Mouse (Mus musculus) common myeloid progenitor, adult 5-6 weeks (primary cell): ENCODE results near the gene Frmd6. TPM values are rescaled to one million over a fixed set of nuclear protein-coding genes. Genes with fewer than 3 reads are reported as not detected.

ENCODE experiments used
- ATAC-seq: replicated peaks from 2 replicates; pipeline ENCODE4 v1.8.0; 2016; ENCODE audit warnings: low read depth, mild to moderate bottlenecking, moderate TSS enrichment, inconsistent platforms; ENCODE audit not compliant: poor library complexity, severe bottlenecking
- total RNA-seq: library from RNA; stranded (forward); fragments of 200-1000, 187-1606 nt; gene quantifications from 2 replicates; pipeline ENCODE4 v1.2.3, GENCODE M21; 2017

The Frmd6 gene
- 6.2 and 12.8 TPM in 2 replicates for total RNA-seq

DNA sequence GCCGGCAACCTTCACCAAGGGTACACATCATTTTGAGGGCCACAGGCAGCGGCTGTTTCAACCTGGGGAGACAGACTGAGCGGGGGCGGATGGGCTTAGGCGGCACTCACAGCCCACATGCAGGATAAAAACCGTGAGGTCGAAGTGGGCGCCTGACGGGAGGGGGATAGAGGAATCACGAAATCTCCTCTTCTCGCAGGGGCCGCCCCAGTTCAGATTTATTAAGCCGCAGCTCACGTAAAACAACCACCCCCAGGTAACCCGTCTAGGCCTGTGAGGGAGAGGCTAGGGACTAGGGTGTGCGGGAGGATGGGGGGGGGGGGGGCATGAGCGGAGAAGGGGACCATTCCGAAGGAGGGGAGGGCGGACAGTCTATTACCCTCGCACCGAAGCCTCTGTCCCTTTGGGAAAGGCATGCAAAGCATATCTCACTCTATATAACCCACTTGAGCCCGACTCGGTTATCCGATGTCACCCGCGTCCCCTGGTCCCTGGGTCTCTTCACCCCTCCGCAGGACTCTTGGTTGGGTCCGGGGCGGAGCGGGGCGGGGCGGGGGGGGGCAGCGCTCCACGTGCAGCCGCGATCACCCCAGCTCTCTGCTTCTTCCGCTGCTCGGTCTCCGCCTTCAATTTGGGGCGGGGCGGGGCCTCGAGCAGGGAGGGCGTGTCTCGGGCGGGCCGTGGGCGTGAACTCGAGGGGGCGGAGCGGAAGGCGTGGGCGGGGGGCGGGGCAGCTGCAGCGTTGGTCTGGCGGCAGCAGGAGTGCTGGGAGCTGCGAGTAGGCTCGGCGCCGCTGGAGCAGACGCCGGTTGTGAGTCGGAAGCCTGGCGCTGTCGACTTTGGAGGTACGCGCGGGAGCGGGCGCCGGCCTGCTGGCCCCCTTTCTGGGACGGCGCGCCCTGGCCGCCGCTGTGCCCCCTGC is at the start of gene Frmd6:
TSS of gene Frmd6 (plus strand) at position 786 of the 922 bp plus-strand sequence.
- ATAC-seq = peak; percentile 77

DNA sequence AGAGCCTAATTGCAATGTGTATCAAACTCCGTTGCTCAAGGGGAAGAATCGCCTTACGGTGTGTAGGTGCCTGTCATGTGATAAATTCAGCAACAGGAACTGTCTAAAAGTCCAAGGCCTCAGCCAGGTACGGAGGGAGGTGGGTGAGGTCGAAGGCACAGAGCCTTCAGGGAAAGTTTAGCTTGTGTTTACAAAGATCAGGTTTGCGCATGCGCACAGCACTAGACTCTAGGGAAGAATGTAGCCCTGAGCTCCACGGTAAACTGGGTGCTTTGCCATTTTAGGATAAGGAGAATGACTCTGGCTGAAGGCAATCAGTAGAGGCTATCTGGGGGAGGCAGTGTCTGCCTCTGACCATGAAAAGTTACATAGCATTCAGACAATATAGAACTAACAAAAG is 49.7 kb upstream of the Frmd6 start:
- no peak for ATAC-seq

DNA sequence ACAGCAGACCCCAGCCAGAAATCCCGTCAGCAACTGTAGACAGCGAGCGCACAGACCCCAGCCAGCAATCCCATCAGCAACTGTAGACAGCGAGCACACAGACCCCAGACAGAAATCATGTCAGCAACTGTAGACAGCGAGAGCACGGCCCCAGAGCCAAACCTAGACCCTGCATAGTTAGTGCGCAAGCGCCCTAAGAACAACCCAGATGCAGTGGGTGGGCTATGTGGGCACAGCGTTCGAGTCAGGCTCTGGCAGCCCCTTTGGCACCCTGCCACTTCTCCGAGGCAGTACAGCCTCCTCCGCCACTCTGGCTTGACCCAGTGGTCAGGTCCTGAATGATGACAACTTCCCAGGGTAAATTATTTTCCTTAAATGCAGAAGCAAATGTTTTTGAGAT is 48.6 kb upstream of the Frmd6 start:
- no peak for ATAC-seq

DNA sequence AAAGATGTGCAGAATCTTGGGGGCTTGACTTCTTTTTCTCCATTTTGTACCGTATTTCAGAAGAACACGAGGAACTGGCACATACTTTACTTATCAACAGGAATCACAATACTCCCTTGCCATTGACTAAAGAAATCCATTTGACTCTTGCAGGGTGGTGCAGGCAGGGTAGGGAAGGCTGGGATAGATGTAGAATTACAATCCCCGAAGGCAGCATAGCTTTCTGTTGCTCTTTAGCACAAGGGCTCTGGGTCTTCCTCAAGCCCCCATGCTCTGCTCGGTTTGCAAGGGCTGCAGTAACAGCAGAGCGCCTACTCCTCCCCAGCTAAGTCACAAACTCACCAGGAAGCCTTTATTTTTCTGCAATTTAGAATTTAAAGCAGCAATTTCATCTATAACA is 47.8 kb upstream of the Frmd6 start:
- ATAC-seq = no peak

DNA sequence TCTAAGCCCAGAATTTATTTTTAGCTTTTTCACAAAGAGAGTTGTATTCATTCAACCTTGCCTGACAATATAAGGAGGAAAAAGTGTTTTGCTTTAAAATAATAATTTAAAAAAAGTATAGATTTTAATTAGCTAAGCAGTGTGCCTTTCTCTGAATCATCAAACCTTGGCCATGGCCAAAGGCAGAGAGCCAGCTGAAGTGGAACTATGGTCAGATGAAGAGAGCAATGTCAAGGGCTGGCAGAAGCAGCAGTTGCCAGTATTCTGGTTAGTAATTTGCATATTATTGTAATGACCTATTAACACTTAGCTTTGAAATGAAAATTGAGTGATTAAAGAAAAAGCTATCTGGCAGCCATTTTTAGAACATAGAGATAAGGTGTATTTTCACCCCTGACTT is 47.4 kb upstream of the Frmd6 start:
- no peak for ATAC-seq

DNA sequence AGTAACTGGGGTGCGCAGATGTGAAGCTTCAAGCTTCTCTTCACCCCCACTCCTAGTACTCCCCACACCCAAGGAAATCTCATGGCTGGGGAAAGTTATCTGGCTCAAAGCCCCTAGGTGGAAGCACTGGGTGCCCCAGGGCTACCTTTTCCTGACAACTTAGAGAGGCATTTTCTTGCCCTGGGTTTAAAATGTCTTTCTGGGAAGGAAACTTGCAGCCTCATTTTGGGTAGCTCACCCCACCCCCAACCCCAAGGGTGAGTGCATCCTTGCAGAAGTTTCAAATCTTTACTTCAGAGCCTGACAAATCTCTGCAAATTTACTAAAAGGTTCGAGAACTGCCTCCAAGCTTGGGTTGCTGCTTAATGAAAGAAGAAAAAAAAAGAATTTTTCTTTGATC is 47.0 kb upstream of the Frmd6 start:
- no peak for ATAC-seq

DNA sequence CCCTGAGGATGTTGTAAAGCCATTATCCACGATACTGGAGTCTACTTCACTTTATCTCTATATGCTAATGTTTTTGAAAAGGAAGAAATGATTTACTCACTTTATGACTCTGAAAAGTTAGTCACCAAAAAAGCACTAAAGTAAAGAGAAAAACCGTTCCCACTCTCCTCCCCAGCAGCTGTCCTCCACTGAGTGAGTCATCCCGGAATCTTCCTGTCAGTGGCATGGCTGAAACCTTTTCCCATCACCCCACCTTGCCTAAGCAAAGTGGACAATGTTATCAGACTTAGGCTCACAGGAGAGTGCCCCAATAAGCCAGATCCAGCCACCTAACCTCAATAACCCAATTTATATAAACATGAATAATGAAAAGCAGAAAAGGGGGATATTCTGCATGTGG is 46.6 kb upstream of the Frmd6 start:
- no peak for ATAC-seq

DNA sequence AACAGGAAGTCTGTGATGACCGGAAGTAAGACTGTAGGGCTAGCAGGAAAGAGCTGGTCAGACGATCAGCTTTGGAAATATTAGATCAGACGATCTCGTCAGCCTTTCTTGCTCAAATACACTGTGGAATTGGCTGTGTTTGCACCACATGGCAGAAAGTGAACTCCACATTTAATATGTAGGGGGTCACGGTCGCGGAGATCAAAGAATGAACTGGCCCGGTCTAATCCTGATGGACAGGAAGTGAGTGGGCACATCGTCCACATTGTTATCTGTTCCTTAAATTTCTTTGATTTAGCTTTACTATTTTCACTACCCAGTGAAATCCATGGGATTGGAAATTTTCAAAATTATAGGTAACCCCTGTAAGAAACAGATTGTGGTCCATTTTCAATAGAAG is 42.3 kb upstream of the Frmd6 start:
- ATAC-seq = no peak

DNA sequence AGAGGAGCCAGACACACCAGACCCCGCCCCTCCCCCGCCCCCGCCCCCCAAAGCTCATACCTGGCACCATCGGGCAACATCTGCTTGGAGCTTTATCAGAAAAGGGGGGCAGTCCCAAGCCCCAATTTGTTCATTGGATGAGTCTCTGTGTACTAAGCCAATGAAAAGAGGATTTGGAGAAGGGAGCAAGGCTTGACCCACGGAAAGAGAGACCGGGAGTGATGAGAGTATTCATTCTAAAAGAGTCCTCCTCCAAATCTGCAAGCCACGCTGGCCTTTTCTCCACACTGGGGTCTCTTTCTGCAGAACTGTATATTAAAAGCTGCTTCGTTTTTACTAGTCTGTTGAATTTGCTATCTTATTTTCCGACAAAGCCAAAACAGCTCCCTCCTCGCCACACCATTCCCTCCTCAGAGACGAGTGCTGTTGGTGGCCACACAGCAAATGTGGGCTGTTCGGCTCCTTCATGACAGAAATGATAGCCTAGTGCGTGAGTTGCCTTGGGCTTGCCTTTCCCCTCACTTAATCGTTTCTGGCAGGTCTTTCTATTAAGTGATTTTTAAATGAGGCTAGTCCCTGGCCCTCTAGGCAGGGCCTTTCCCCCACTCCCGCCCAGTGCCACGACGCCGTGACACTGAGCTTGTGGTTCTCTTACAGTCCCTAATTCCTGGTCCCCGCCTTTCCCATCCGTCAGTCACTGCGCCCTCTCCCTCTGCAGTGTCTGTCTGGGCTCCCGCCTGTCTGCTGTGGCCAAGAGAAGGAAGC is 41.7 kb upstream of the Frmd6 start:
- ATAC-seq = no peak

DNA sequence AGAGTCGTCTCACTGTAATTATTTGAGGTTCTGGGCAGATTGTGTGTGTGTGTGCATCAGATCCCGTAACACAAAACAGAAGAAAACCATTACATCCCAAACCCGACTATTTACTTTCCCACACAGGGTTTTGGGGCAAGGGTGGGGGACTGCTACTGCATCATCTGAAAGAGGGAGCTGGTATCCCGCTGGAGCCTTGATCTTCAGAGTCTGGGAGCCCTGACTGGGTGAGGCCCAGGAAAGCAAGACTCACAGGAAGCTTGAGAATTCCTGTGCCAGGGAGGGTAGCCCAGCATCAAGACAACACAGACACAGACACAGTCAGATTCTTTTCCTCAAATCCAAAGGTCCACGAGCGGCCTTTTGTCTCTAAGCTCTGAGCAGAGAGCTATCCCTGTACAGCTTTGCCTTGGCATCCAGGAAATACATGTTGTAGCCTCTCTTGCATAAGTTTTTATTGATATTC is 41.0 kb upstream of the Frmd6 start:
- no peak for ATAC-seq

DNA sequence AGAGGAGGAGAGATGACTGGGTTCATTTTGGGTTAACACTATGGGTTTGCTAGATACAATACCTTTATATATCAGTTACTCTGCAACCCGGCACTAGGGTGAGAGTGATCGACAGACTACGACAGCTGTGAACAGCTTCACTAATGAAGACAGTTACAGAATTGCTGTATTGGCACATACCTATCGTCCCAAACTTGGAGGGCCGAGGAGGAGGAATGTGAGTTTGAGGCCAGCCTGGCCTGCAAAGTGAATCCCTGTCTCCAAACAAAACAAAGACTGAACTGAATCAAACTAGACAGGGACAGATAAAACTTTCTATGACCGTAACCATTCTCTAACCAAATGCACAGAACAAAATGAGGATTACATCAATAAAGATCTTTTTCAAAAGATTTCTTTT is 36.0 kb upstream of the Frmd6 start:
- ATAC-seq = no peak

DNA sequence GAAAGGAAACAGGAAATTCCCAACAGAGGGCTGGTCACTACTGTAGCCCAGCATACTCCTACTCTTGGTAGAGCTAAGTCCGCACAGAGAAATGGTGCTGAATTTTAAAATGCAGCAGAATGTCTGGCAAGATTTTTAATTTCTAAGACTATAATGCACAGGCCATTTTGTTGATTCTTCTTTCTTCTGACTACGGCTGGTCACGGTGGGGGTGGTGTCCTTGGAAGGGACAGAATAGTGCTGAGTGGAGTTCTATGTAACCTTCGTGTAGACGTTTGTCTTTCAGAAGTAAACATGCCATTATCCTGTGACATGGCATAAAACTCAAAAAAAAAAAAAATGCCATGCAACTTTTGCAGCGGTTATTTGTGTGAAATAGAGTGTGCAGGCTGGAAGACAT is 32.0 kb upstream of the Frmd6 start:
- ATAC-seq = no peak

DNA sequence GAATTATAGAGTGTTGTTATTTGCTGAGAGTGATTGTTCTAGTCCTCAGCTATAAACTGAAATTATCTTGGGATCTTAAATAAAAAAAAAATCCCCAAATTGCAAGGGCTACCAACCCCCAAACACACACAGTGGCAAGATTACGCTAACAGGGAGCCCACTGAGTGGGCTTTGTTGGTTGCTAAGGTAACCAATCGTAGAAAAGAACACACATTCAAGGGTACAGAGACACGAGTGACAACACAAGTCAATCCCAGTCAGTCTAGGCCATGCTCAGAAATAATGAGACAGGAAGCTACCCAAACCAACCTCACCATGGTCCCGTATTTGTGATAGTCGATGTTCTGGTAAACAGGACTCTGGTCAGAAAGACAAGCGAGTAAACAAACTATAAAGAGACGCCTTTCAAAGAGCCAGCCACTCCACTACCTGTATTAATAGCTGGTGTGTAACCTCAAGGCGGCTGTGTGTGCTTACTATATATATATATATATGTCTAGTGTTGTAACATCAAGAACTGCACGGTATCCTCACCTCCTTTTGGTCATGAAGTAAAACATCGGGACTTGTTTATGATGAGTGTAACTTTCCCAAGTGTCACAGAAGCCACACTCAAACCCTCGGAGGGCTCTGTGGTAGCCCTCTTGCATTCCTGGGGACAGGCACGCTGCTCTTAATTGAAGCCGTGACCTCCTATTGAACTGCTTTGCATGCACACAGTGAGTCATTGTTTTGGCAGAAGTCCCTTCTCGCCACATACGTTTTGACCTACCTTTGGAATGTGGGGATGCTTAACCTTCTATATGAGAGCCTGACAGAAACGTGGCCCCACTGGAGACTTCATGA is 30.5 kb upstream of the Frmd6 start:
- no peak for ATAC-seq

DNA sequence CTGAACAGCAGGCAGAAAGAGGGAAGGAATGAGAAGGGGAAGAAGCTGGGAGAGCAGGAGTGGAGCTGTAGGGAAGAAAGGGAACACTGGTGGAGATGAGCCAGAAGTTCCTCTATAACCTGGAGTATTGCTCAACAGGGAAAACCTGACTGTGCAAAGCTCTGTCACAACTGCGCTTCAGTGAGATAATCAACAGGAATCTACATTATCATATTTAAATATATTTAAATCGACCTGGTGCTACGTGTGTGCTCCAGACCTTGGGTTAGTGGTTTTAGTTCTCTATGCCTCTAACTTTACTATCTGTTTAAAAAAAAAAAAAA is 30.0 kb upstream of the Frmd6 start:
- no peak for ATAC-seq

DNA sequence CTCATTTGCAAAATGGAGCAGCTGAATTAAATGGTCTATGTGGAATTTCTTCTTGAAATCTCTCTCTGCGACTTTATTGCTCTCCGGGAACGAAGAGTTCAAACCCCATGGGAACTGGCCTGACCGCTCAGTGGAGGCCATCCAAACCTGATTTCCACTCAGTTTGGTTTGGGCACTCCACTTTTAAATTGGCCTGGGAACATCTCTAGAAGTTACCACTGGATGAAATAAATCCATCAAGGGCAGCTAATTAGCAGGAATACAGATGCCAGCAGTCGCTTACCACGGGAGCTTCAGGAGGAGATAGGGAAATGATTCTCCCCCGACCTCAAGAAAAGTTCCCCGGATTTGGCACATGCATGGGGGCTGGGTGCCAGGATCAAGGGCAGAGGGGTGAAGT is 26.8 kb upstream of the Frmd6 start:
- ATAC-seq = no peak

DNA sequence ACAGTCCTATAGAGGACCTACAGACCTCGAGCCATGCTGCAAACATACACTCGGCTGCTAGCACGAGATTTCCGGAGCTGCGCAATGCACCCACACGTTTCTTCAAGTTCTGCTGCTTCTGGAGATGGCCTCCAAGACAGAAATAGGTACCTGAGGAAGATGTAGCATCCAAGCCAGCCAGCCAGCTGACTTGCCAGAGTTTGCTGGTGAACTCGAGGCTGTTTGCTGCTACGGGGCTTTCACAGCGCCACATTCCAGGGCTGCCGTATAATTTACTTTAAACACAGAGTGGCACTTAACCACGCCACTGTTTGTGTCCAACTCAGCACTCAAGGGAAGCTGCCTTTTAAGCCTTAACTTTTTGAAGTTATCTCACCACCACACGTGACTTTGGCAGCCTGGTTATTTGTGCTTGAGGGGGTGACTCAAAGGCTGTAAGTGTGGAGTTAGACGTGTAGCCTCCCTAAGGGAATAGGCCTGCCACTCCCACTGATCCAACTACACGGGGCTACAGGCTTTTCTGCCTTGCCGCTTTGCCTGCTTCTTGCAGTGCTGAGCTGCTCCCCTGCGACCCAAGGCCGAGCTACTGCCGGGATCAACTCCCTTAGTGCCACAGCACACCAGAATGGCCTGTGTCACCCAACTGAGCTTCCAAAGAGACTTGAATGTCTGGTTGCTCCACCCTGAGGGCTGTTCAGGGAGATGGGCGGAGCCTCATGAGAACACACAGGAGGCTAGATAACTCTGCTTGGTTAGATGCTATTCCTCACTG is 25.9 kb upstream of the Frmd6 start:
- 0 out of 2 replicates have a peak, but pooled peaks have one; percentile 29 for ATAC-seq

DNA sequence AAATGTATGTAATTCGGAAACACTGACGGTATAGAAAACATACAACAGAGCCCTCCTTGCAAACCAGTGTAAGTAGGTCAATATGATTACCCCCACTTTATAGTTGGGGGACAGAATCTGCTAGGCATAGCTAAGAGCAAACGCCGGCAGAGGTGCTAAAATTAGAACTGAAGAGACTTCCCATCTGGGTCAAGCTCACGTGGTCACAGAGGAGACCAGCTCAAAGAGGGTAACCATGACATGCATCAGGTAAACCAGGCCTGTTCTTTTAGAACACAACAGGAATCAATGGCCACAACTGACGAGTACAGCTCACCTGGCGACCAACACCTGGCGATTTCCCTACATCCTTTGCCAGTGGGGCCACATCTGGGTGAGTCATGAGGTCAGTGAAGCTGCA is 25.2 kb upstream of the Frmd6 start:
- no peak for ATAC-seq

DNA sequence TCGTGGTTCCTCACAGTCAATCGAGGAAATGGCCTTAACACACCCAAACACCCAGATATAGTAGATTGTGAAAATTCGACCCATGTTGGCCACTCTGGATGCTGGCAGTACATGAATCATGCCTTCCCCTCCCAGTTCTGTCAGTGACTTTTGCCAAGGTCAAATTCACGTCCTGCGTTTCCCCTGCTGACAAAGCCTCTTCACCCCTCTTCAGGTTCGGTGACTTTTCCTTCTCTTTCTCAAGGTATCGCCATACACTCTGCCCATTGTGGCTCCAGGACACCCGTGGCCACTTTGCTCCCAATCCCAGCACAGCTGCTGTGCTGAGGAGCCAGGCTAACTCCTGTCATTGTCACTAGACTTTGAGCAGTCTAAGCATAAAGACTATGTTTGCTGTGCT is 24.0 kb upstream of the Frmd6 start:
- no peak for ATAC-seq

DNA sequence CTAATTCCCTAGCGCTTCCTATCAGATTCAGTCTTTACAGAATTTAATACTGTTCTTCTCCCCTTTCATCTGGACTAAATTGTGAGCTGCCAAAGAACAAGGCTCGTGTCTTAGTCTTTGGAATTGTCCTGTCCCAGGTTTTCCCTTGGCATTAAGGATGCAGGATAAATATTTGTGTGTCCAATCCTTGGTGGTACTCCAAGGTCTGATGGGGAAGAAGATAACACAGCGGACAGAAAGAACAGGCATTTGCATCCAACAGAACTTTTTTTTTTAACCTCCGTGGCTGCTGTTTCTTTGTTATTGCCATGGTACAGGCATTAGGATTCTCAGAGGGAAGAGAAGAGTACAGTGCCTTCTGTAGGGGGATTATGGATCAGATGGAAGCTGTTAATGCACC is 21.8 kb upstream of the Frmd6 start:
- ATAC-seq = no peak

DNA sequence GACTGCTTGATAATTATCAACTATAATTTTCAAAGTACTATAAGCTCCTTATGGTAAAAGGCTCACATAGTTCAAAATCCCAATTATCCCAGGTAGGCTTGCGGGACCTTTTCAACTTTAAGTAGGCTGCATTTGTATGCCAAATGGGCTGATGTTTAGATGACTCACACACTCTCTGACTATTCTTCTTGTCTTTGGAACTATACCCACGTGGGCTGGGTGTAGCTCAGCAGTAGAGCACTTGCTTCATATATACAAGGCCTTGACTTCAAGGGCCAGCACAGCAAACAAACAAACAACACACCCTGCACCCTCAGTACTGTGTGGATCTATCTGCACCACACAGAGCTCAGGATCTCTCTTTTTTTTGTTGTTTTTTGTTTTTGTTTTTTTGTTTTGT is 20.3 kb upstream of the Frmd6 start:
- ATAC-seq = no peak
